Mouse (Mus musculus): ENCODE results near the gene Cdh22. TPM values are rescaled to one million over a fixed set of nuclear protein-coding genes. Genes with fewer than 3 reads are reported as not detected.
A peak's percentile ranks its signal among the peaks of the same experiment; 100 is the strongest.

Cdh22 gene
- polyA plus RNA-seq, 1 experiment from 2014 or later = 1.0 TPM

GRCm38 (mm10) chr2:165266739-165267138 is 32.1 kb upstream of the Cdh22 start:
- Histone ChIP-seq H3K27ac (no peak overlapping the region), H3K4me1 (peaks cover 14% of the 10 kb centered on the region), H3K9ac (0 out of 2 replicates have a peak overlapping the region, but pooled peaks have one; percentile 32), H3K4me3 (no peak overlapping the region), H3K36me3 (no peaks in the 10 kb centered on the region), H3K4me2 (no peak overlapping the region), H3K9me3 (no peaks in the 10 kb centered on the region), H3K27me3 (peaks cover 25% of the 10 kb centered on the region)
- WGBS = 2% methylated on average over 12 of the region's 12 CpGs
- ATAC-seq (ENCODE audit: insufficient number of reproducible peaks, insufficient read depth, low FRiP score, low TSS enrichment, low read depth) = no peak

- H3K9ac ChIP-seq = no peak overlapping the region
- H3K9me3 ChIP-seq = no peaks in the 10 kb centered on the region
- ATAC-seq (ENCODE audit: insufficient number of reproducible peaks, insufficient read depth, low FRiP score, low TSS enrichment, low read depth) = no peak
- H3K27ac ChIP-seq = no peak overlapping the region
- WGBS = 69% methylated on average over 7 of the region's 7 CpGs
- peaks cover 39% of the 10 kb centered on the region for H3K27me3 ChIP-seq
- H3K4me2 ChIP-seq = no peak overlapping the region
- peaks cover 16% of the 10 kb centered on the region for H3K4me1 ChIP-seq
- no peaks in the 10 kb centered on the region for H3K36me3 ChIP-seq
- no peak overlapping the region for H3K4me3 ChIP-seq
Measured at GRCm38 (mm10) chr2:165263861-165264260, 29.2 kb upstream of the Cdh22 start.

GRCm38 (mm10) chr2:165262274-165262990 is 27.8 kb upstream of the Cdh22 start:
- Histone ChIP-seq H3K27ac (no peak overlapping the region), H3K9ac (0 out of 2 replicates have a peak overlapping the region, but pooled peaks have one; percentile 3), H3K4me2 (no peak overlapping the region), H3K27me3 (peaks cover 41% of the 10 kb centered on the region), H3K4me3 (no peak overlapping the region), H3K36me3 (no peaks in the 10 kb centered on the region), H3K9me3 (no peaks in the 10 kb centered on the region), H3K4me1 (peaks cover 26% of the 10 kb centered on the region)
- WGBS = 50% methylated on average over 18 of the region's 18 CpGs
- ATAC-seq (ENCODE audit: insufficient number of reproducible peaks, insufficient read depth, low FRiP score, low TSS enrichment, low read depth) = no peak

GRCm38 (mm10) chr2:165259859-165260258 is 25.2 kb upstream of the Cdh22 start:
- no peaks in the 10 kb centered on the region for H3K9me3 ChIP-seq
- no peak for ATAC-seq (ENCODE audit: insufficient number of reproducible peaks, insufficient read depth, low FRiP score, low TSS enrichment, low read depth)
- 81% methylated on average over 8 of the region's 8 CpGs for WGBS
- H3K9ac ChIP-seq = no peak overlapping the region
- H3K27me3 ChIP-seq = peaks cover 50% of the 10 kb centered on the region
- H3K4me1 ChIP-seq = peaks cover 15% of the 10 kb centered on the region; the same call in 1 of the 2 replicates
- no peak overlapping the region for H3K4me3 ChIP-seq
- no peak overlapping the region for H3K27ac ChIP-seq
- H3K36me3 ChIP-seq = no peaks in the 10 kb centered on the region
- H3K4me2 ChIP-seq = no peak overlapping the region

- Histone ChIP-seq H3K27ac (no peak overlapping the region), H3K36me3 (no peaks in the 10 kb centered on the region), H3K27me3 (peaks cover 66% of the 10 kb centered on the region), H3K9ac (no peak overlapping the region), H3K4me1 (peaks cover 22% of the 10 kb centered on the region), H3K4me2 (no peak overlapping the region), H3K9me3 (no peaks in the 10 kb centered on the region), H3K4me3 (no peak overlapping the region)
- ATAC-seq (ENCODE audit: insufficient number of reproducible peaks, insufficient read depth, low FRiP score, low TSS enrichment, low read depth) = no peak
- 77% methylated on average over 6 of the region's 6 CpGs for WGBS
Measured at GRCm38 (mm10) chr2:165258321-165258720, 23.7 kb upstream of the Cdh22 start.

- H3K9me3 ChIP-seq = no peaks in the 10 kb centered on the region
- no peak overlapping the region for H3K4me2 ChIP-seq
- H3K4me1 ChIP-seq = peaks cover 21% of the 10 kb centered on the region
- no peak overlapping the region for H3K9ac ChIP-seq
- no peak overlapping the region for H3K27ac ChIP-seq
- H3K4me3 ChIP-seq = no peak overlapping the region
- 45% methylated on average over 11 of the region's 11 CpGs for WGBS
- H3K27me3 ChIP-seq = peaks cover 74% of the 10 kb centered on the region
- H3K36me3 ChIP-seq = no peaks in the 10 kb centered on the region
- no peak for ATAC-seq (ENCODE audit: insufficient number of reproducible peaks, insufficient read depth, low FRiP score, low TSS enrichment, low read depth)
Measured at GRCm38 (mm10) chr2:165257151-165257834, 22.6 kb upstream of the Cdh22 start.

GRCm38 (mm10) chr2:165256213-165256612 is 21.6 kb upstream of the Cdh22 start:
- peaks cover 72% of the 10 kb centered on the region for H3K27me3 ChIP-seq
- no peaks in the 10 kb centered on the region for H3K9me3 ChIP-seq
- no peak for ATAC-seq (ENCODE audit: insufficient number of reproducible peaks, insufficient read depth, low FRiP score, low TSS enrichment, low read depth)
- H3K4me3 ChIP-seq = no peak overlapping the region
- H3K4me2 ChIP-seq = no peak overlapping the region
- H3K36me3 ChIP-seq = no peaks in the 10 kb centered on the region
- H3K4me1 ChIP-seq = peaks cover 19% of the 10 kb centered on the region
- no peak overlapping the region for H3K27ac ChIP-seq
- H3K9ac ChIP-seq = no peak overlapping the region
- WGBS = 57% methylated on average over 10 of the region's 10 CpGs

GRCm38 (mm10) chr2:165253867-165254266 is 19.2 kb upstream of the Cdh22 start:
- H3K9me3 ChIP-seq = no peaks in the 10 kb centered on the region

GRCm38 (mm10) chr2:165253269-165253668 is 18.6 kb upstream of the Cdh22 start:
- Histone ChIP-seq H3K4me3 (no peak overlapping the region), H3K27ac (no peak overlapping the region), H3K4me2 (no peak overlapping the region), H3K36me3 (no peaks in the 10 kb centered on the region), H3K9ac (no peak overlapping the region), H3K9me3 (no peaks in the 10 kb centered on the region), H3K4me1 (peaks cover 11% of the 10 kb centered on the region), H3K27me3 (peaks cover 75% of the 10 kb centered on the region)
- no peak for ATAC-seq (ENCODE audit: insufficient number of reproducible peaks, insufficient read depth, low FRiP score, low TSS enrichment, low read depth)
- WGBS = 68% methylated on average over 8 of the region's 8 CpGs

More at GRCm38 (mm10) chr2:165253867-165254266, 19.2 kb upstream of the Cdh22 start:
- Histone ChIP-seq H3K4me3 (no peak overlapping the region), H3K27ac (no peak overlapping the region), H3K27me3 (peaks cover 72% of the 10 kb centered on the region), H3K4me2 (no peak overlapping the region), H3K4me1 (peaks cover 17% of the 10 kb centered on the region), H3K9ac (0 out of 2 replicates have a peak overlapping the region, but pooled peaks have one; percentile 32), H3K36me3 (no peaks in the 10 kb centered on the region)
- ATAC-seq (ENCODE audit: insufficient number of reproducible peaks, insufficient read depth, low FRiP score, low TSS enrichment, low read depth) = no peak
- 7% methylated on average over 10 of the region's 10 CpGs for WGBS

- H3K27ac ChIP-seq = no peak overlapping the region
- H3K36me3 ChIP-seq = no peaks in the 10 kb centered on the region
- H3K4me1 ChIP-seq = peaks cover 7% of the 10 kb centered on the region
- H3K27me3 ChIP-seq = peaks cover 80% of the 10 kb centered on the region
- ATAC-seq (ENCODE audit: insufficient number of reproducible peaks, insufficient read depth, low FRiP score, low TSS enrichment, low read depth) = no peak
- whole genome bisulfite sequencing = 58% methylated on average over 9 of the region's 9 CpGs
- H3K4me2 ChIP-seq = no peak overlapping the region
- no peak overlapping the region for H3K4me3 ChIP-seq
- no peak overlapping the region for H3K9ac ChIP-seq
- H3K9me3 ChIP-seq = no peaks in the 10 kb centered on the region
Measured at GRCm38 (mm10) chr2:165252801-165253200, 18.1 kb upstream of the Cdh22 start.

- Histone ChIP-seq H3K9ac (no peak overlapping the region), H3K36me3 (no peaks in the 10 kb centered on the region), H3K27ac (no peak overlapping the region), H3K4me1 (peaks cover 7% of the 10 kb centered on the region), H3K27me3 (peaks cover 81% of the 10 kb centered on the region), H3K9me3 (no peaks in the 10 kb centered on the region), H3K4me2 (no peak overlapping the region), H3K4me3 (no peak overlapping the region)
- no peak for ATAC-seq (ENCODE audit: insufficient number of reproducible peaks, insufficient read depth, low FRiP score, low TSS enrichment, low read depth)
- 70% methylated on average over 8 of the region's 8 CpGs for WGBS
Measured at GRCm38 (mm10) chr2:165252381-165252780, 17.7 kb upstream of the Cdh22 start.

- Histone ChIP-seq H3K9ac (no peak overlapping the region), H3K4me1 (peaks cover 7% of the 10 kb centered on the region), H3K4me3 (no peak overlapping the region), H3K27me3 (peaks cover 79% of the 10 kb centered on the region), H3K4me2 (no peak overlapping the region), H3K27ac (no peak overlapping the region), H3K9me3 (no peaks in the 10 kb centered on the region), H3K36me3 (no peaks in the 10 kb centered on the region)
- no peak for ATAC-seq (ENCODE audit: insufficient number of reproducible peaks, insufficient read depth, low FRiP score, low TSS enrichment, low read depth)
- WGBS = 32% methylated on average over 1 of the region's 1 CpGs
Measured at GRCm38 (mm10) chr2:165250903-165251302, 16.2 kb upstream of the Cdh22 start.
